Mouse (Mus musculus) brain, embryonic 14.5 days (tissue): ENCODE data around the gene Maml1. TPM values are rescaled to one million over a fixed set of nuclear protein-coding genes. Genes with fewer than 3 reads are reported as not detected.

Source experiments
- DNase-seq: peaks from one replicate; pipeline ENCODE4 v3.0.0-alpha.2; 2011; ENCODE audit warnings: low read depth
- CTCF ChIP-seq: fragments of 200-500 bp; IDR thresholded peaks from 2 replicates; pipeline ENCODE4 v1.5.1; 2012; ENCODE audit warnings: inconsistent platforms, mild to moderate bottlenecking, moderate library complexity, borderline replicate concordance; ENCODE audit not compliant: insufficient read depth, insufficient read length; ENCODE audit errors: extremely low read depth
- POLR2A ChIP-seq: fragments of 200-500 bp; IDR thresholded peaks from 2 replicates; pipeline ENCODE4 v1.6.1; 2012; ENCODE audit warnings: mild to moderate bottlenecking, inconsistent platforms, borderline replicate concordance; ENCODE audit not compliant: poor library complexity, insufficient read depth, insufficient read length, severe bottlenecking; ENCODE audit errors: extremely low read depth
- polyA plus RNA-seq: library from polyadenylated mRNA; depleted of rRNA; stranded (reverse); fragments of >200 nt; gene quantifications from 2 replicates; pipeline ENCODE4 v1.2.3, GENCODE M21; 2012

Gene Maml1
- polyA plus RNA-seq, 1 experiment = 16.4 TPM

DNA sequence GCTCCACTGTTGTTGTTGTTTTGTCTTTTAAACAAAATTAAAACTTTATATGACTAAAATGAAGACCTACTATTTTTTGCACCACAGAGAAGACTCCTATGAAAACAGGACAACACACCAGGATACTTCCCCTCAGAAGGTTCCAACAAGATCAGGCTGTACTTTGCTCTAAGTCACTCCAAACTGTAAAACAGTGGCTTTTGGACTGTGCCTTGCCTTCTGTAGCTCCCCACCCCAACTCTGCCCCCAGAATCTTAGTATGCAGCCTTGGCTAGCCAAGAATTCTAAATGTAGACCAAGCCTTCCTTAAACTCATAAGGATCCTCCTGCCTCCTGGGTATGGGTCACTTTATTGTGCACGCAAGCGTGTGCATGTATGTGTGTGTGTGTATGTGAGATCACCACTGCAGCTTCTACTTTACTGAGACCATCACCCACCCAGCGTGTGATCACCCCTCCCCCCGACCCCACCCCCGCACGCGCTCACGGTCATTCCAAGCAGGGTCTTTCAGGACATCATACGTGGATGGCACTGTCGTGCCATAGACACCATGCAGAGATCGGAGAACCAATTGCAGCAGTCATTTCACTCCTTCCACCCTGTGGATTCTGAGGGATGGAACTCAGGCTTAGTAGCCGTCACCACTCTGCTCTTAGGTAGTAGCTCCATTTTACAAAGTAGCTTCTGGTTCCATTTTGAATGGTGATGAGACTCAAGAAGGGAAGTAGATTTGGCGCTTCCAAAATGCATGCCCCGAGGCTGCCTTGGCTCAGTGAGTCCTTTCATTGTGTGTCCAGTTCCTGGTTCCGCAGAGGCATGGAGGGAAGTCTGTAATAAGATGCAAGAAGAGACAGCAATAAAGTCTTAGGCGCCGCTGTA, 68.1 kb downstream of the Maml1 start:
- TF ChIP-seq POLR2A = no peak
- no peak for TF ChIP-seq CTCF

DNA sequence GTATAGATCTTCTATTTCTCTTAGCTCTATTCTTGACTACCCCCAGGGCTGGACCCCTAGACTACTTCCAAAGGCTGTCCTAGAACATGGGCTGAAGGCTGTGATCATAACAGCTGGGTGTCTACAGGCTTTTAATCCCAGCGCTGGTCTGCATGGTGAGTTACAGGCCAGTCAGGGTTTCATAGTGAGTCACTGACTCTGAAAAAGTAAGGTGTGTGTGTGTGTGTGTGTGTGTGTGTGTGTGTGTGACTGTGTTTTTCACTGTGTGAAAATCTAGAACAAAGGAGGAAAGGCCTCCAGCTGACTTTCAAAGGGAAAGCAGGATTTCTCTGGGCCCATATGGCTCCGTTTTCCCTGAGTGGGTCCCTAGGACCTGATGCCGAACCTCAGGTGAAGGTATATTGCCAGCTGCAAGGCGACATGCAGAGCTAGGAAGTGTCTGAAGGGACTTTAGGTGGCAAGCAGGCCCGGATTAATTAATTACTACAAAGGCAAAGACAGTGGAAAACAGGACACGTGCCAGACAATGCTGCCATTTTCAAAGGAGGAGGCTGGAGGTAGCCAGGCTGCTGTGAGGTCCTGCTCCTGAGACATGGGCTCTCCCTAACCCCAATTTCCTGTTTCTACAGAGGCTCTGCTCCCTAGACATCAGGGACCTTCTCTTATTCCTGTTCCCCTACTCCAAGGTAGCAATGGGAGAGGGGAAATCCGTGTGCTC, 69.4 kb downstream of the Maml1 start:
- no peak for DNase-seq
- no peak for TF ChIP-seq CTCF
- TF ChIP-seq POLR2A = no peak

More for the DNA sequence above, 68.1 kb downstream of the Maml1 start:
- DNase-seq = peak; percentile 70

DNA sequence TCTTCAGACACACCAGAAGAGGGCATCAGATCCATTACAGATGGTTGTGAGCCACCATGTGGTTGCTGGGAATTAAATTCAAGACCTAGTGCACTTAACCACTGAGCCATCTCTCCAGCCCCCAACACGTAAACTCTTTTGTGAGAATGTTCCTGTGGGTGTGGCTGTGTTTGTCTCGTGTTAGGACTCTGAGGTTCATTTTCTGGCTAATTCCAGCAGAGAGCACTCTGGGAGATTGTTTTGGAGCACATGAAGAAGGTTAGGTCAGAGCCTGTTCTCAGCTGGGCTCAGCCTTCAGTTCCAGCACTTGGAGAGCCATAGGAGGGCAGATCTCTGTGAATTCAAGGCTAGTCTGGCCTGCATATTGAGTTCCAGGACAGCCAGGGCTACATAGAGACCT, 72.3 kb downstream of the Maml1 start:
- no peak for DNase-seq
- TF ChIP-seq CTCF (no peak), POLR2A (no peak)

DNA sequence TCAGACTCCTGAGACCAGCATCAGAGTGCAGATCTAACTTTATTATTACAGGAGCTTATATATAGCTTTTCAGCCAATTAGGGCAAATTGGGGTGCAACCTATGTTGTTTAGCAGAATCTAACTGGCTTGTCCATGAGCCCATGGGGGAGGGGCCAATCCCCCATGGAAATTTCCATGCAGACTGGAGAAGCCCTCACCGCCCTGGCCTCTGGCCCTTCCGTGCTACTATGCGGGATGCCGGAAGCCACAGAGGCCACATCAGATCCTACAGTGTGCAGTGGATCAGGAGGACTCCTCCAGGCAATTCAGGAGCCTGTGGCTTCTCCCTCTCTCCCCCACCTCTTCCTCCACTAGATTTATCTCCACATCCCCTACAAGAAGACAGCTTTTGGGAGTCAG, 74.3 kb downstream of the Maml1 start:
- no peak for TF ChIP-seq CTCF
- no peak for TF ChIP-seq POLR2A
- no peak for DNase-seq

DNA sequence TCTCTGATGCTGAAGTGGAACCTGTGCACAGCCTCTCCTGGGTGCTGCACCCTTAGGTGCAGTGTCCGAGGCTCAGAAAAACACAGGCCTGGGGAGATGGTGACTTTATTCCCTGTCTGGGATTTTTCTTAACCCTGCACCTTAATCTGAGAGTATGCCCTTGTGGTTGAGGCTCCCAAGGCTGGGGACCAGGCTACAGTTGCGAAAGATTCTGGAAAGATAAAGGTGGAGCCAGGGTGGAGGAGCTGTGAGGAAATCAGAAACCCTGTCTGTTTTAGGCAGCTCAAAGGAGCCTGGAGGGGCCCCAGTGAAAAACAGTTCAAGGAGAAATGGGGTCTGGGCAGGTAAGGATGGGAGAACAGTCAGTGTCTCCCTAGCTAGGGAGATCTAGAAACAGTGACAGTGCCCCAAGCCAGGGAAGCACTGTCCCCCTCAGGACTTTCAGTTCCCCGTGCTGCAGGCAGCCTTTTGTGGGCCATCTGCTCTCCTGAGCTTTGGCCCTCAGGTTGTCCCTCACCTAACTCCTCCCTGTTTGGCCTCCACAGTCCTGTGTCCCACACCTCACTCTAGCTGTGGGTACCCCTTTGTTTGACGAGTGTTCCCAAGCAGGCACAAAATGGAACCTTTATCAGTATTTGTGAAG, 75.3 kb downstream of the Maml1 start:
- no peak for DNase-seq
- no peak for TF ChIP-seq POLR2A
- TF ChIP-seq CTCF = no peak

- TF ChIP-seq CTCF (no peak), POLR2A (no peak)
- DNase-seq = no peak
Observed at GRCm38 (mm10) chr11:50215633-50216032, 76.5 kb downstream of the Maml1 start.

- TF ChIP-seq CTCF (no peak), POLR2A (no peak)
- no peak for DNase-seq
Observed at GRCm38 (mm10) chr11:50214631-50215030, 77.5 kb downstream of the Maml1 start.

DNA sequence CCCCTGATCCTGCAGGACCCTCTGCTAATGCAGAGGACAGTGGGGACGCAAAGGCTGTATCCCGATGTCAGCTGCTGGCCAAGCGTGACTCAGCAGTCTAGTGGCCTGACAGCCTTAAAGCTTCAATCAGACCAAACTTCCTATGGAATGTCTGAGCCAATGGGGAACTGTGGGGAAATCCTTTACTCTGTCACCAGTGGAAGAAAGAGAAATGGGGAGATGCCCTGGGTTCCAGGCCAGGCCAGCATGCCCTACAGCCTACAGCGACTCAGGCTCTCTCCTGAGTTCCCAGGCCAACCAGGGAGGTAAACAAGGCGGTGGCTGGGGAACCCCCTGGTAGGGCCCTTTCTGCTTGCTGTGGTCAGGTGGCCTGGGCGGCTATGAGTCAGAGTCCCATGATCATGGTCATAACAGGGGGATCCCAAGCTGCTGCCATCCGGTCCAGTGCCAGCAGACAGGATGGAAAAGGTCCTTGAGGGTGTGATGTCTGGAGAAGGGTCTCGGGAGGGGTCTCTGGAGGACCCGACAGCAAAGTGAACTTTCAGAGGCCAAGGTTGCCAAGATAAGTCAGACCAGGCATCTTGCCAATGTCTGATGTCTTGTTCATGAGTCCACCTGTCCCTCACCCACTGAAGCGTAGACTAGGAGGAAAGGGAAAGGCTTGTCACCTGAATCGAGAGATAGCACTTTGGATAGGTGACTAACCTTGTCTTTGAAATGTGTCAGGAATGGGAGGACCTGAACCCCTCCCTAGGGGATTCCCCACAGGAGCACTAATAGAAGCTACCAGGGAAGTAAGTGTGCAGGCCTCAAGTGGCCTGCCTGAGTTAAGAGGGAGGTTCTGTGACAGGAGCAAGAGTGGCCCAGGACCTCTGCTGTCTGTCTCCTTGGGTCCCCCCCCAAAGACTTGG, 79.0 kb downstream of the Maml1 start:
- no peak for DNase-seq
- TF ChIP-seq POLR2A = no peak
- TF ChIP-seq CTCF = no peak

DNA sequence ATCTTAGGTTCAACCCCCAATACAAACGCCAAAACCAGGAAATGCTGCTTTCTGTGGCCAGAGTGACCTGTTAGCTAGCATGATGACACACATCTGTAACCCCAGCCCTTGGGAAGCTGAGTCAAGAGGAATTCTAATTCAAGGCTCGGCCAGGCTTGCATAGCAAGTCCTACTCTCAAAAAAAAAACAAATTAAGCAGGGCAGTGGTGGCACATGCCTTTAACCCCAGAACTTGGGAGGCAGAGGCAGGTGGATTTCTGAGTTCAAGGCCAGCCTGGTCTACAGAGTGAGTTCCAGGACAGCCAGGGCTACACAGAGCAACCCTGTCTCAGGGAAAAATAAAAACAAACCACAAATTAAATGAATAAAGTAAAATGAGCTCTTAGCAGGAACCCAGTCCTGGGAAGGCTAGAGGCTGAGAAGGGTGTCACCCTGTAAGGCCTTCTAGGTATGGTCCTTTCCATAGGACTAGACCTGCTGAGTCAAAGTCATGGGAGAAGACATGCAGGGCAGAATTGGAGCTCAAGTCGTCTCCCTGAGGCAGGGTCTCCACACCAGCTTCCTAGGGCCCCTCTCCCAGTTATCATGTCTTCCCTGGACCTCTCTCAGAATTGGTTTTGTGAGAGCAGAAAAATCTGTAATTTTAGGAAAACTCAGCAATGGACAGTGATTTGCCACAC, 79.9 kb downstream of the Maml1 start:
- no peak for DNase-seq
- TF ChIP-seq CTCF = no peak
- TF ChIP-seq POLR2A = no peak

DNA sequence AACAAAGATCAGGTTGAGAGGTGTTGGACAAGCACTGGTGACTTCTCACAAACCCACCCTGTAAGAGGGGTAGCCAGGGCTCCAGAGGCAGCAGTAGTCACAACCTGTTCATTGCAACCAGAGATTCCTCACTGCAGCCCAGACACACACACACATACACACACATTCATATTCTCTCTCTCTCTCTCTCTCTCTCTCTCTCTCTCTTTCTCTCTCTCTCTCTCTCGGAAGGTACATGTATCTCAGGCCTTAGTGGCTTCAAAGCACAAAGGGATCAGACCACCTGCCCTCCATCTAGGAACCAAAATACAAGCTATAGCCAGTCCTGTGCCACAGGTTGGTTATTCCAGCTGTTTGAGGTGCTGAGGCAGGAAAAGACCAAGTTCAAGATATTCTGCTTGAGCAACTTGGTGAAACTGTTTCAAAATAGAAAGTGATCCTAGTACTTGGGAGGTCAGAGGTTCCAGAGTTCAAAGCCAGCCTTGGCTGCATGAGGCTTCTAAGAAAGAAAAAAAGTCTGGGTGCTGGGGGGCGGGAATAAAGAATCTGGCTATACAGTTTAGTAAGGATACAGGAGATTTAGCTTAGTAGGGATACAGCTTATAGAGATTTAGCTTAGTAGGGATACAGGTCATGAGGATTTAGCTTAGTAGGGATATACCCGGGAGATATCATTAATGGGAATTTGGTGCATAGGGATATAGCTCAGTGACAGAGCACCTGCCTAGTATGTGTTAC, 80.6 kb downstream of the Maml1 start:
- DNase-seq = no peak
- TF ChIP-seq POLR2A (no peak), CTCF (no peak)
